Mouse (Mus musculus) midbrain, embryonic 16.5 days (tissue): ENCODE data around the gene Slc24a4. TPM values are rescaled to one million over a fixed set of nuclear protein-coding genes. Genes with fewer than 3 reads are reported as not detected.

Experiments
- ATAC-seq: fragments of 200-750 bp; cut with Nextera tagmentation; 2 replicates; pipeline ENCODE4 v1.8.0; 2017; ENCODE audit warnings: moderate TSS enrichment
- H3K27ac ChIP-seq: fragments of 300-500 bp; sonication (generic); 2 replicates; pipeline ENCODE4 v1.5.1; 2014; ENCODE audit warnings: mild to moderate bottlenecking, low read length, mixed read lengths
- H3K27me3 ChIP-seq: fragments of 300-500 bp; sonication (generic); 2 replicates; pipeline ENCODE4 v1.6.1; 2014; ENCODE audit warnings: low read depth, low read length, mixed read lengths; ENCODE audit not compliant: control insufficient read depth, insufficient read depth
- H3K36me3 ChIP-seq: fragments of 300-500 bp; sonication (generic); 2 replicates; pipeline ENCODE4 v1.6.1; 2014; ENCODE audit warnings: mild to moderate bottlenecking, low read length, moderate library complexity, mixed read lengths; ENCODE audit not compliant: control insufficient read depth, insufficient read depth
- H3K4me1 ChIP-seq: fragments of 300-500 bp; sonication (generic); 2 replicates; pipeline ENCODE4 v1.6.1; 2014; ENCODE audit warnings: mild to moderate bottlenecking, low read length, mixed read lengths; ENCODE audit not compliant: control insufficient read depth, insufficient read depth
- H3K4me2 ChIP-seq: fragments of 300-500 bp; sonication (generic); 2 replicates; pipeline ENCODE4 v1.6.1; 2014; ENCODE audit warnings: mild to moderate bottlenecking, low read length, mixed read lengths
- H3K4me3 ChIP-seq: fragments of 300-500 bp; sonication (generic); 2 replicates; pipeline ENCODE4 v1.5.1; 2014; ENCODE audit warnings: low read depth, mild to moderate bottlenecking, low read length, moderate library complexity, mixed read lengths
- H3K9ac ChIP-seq: fragments of 300-500 bp; sonication (generic); 2 replicates; pipeline ENCODE4 v1.6.1; 2014; ENCODE audit warnings: low read depth, low read length, mixed read lengths
- H3K9me3 ChIP-seq: fragments of 300-500 bp; sonication (generic); replicated peaks from 2 replicates; pipeline ENCODE4 v1.6.1; 2014; ENCODE audit warnings: mild to moderate bottlenecking, low read length, mixed read lengths; ENCODE audit not compliant: control insufficient read depth, poor library complexity, severe bottlenecking
- WGBS: fragments of 180-500 bp; shearing (Covaris S2); extraction: QIAGEN DNeasy Blood & Tissue Kit; methylation state at CpG from one replicate; pipeline ENCODE4 v1.1.7; 2014; 5-methylcytosine and 5-hydroxymethylcytosine counted together
- polyA plus RNA-seq: library from polyadenylated mRNA; unstranded; fragments of >200 nt; fragmentation: Nextera tagmentation; extraction: Ambion mirVana; gene quantifications from 2 replicates; pipeline ENCODE4 v1.2.1, GENCODE M21; 2015

Slc24a4 gene
- polyA plus RNA-seq, 1 experiment from 2014 or later = 1.7 TPM

- Histone ChIP-seq H3K27me3 (peaks cover 4% of the 10 kb centered on the region; the same call in 1 of the 2 replicates), H3K4me3 (peak within 1 kb of the TSS; percentile 59), H3K36me3 (no peaks in the 10 kb centered on the region), H3K9ac (peak within 1 kb of the TSS; percentile 70), H3K27ac (peak within 1 kb of the TSS; percentile 41; the same call in 1 of the 2 replicates), H3K4me2 (peak within 1 kb of the TSS; percentile 97), H3K4me1 (peaks cover 12% of the 10 kb centered on the region), H3K9me3 (no peaks in the 10 kb centered on the region)
- 1% methylated on average over 55 of the region's 75 CpGs for WGBS
- peak; percentile 61 for ATAC-seq
Observed at GRCm38 (mm10) chr12:102282763-102283482, 154.4 kb downstream of the Slc24a4 start, which contains the start of gene Rin3. Gene Rin3, plus strand, starts transcription at chr12:102283048.

GRCm38 (mm10) chr12:102283483-102284266 is 155.1 kb downstream of the Slc24a4 start:
- H3K9me3 ChIP-seq = no peaks in the 10 kb centered on the region
- H3K27me3 ChIP-seq = peaks cover 4% of the 10 kb centered on the region; the same call in 1 of the 2 replicates
- peak overlapping the region; percentile 70 for H3K9ac ChIP-seq
- WGBS = 9% methylated on average over 23 of the region's 24 CpGs
- H3K4me1 ChIP-seq = peaks cover 12% of the 10 kb centered on the region
- peak overlapping the region; percentile 59 for H3K4me3 ChIP-seq
- ATAC-seq = peak; percentile 67; the same call in 1 of the 2 replicates
- H3K36me3 ChIP-seq = no peaks in the 10 kb centered on the region
- peak overlapping the region; percentile 2; the same call in 1 of the 2 replicates for H3K27ac ChIP-seq
- H3K4me2 ChIP-seq = peak overlapping the region; percentile 97

DNA sequence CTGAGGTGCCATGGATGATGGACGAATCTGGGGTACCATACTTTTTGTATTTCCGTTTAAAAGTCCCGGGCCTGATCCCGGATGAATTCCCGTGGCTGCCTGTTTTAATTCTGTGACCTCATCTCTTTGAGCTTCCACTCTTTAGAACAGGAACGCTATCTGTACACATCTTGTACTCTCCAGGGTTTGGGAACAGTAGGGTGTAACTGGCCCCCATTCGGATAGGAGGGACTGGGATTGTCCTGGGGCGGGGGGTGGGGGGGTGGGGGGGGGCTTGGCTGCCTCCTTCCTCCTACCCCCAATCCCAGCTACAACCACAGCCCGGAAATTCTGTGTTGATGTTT is 155.7 kb downstream of the Slc24a4 start:
- 33% methylated on average over 9 of the region's 9 CpGs for WGBS
- H3K27ac ChIP-seq = no peak overlapping the region

GRCm38 (mm10) chr12:102284618-102285159 is 156.2 kb downstream of the Slc24a4 start:
- Histone ChIP-seq H3K27me3 (peaks cover 4% of the 10 kb centered on the region; the same call in 1 of the 2 replicates), H3K9me3 (no peaks in the 10 kb centered on the region), H3K4me1 (peaks cover 12% of the 10 kb centered on the region), H3K4me2 (no peak overlapping the region), H3K4me3 (no peak overlapping the region), H3K9ac (no peak overlapping the region), H3K36me3 (no peaks in the 10 kb centered on the region), H3K27ac (no peak overlapping the region)
- ATAC-seq = no peak
- 51% methylated on average over 3 of the region's 3 CpGs for WGBS

More for the DNA sequence above, 155.7 kb downstream of the Slc24a4 start:
- Histone ChIP-seq H3K4me3 (peak overlapping the region; percentile 59; the same call in 1 of the 2 replicates), H3K27me3 (peaks cover 4% of the 10 kb centered on the region; the same call in 1 of the 2 replicates), H3K9me3 (no peaks in the 10 kb centered on the region), H3K4me1 (peaks cover 12% of the 10 kb centered on the region), H3K36me3 (no peaks in the 10 kb centered on the region), H3K4me2 (peak overlapping the region; percentile 97; the same call in 1 of the 2 replicates), H3K9ac (no peak overlapping the region)
- ATAC-seq = no peak

DNA sequence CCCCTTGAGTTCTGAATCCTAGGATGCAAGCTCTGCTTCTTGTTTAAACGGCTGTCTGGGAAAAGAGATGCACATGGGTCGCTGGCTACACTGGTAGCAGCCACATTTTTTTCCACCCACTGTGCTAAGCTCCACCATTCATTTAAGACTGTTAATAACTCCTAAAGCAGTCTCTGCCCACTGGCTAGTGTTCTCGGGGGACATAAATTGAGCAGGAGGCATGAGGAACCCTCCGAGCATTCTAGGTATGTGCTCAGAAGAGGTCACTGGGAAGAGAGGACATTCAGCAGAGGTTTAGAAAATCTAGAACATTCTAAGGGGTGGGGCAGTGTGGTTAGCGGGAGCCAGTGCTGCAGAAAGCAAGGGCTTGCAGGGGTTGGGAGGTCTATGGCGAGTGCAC is 156.8 kb downstream of the Slc24a4 start:
- peaks cover 12% of the 10 kb centered on the region for H3K4me1 ChIP-seq
- no peaks in the 10 kb centered on the region for H3K36me3 ChIP-seq
- peaks cover 4% of the 10 kb centered on the region; the same call in 1 of the 2 replicates for H3K27me3 ChIP-seq
- no peak overlapping the region for H3K9ac ChIP-seq
- no peak for ATAC-seq
- no peak overlapping the region for H3K4me3 ChIP-seq
- H3K9me3 ChIP-seq = no peaks in the 10 kb centered on the region
- WGBS = 69% methylated on average over 6 of the region's 6 CpGs
- no peak overlapping the region for H3K4me2 ChIP-seq
- H3K27ac ChIP-seq = no peak overlapping the region

DNA sequence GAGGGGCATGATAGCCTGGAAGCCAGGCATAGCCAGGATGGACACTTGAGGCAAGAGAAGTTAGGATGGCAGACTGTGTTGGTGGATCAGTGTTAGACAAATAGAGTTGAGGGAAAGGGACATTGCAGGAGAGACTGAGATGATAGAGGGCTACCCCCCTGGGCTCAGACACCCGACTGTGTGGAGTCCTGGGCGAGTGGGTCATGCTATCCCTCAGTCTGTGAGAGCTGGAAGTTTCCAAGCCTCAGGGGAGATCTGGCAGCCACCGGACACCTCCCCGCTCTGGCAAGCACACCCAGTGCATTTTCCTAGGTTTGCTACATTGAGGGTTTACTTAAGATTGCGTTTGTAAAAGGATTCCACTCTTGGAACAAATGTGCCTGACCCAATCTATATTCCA is 157.2 kb downstream of the Slc24a4 start:
- WGBS = 85% methylated on average over 5 of the region's 5 CpGs
- no peak for ATAC-seq
- H3K9ac ChIP-seq = no peak overlapping the region
- H3K27ac ChIP-seq = no peak overlapping the region
- peaks cover 12% of the 10 kb centered on the region for H3K4me1 ChIP-seq
- H3K9me3 ChIP-seq = no peaks in the 10 kb centered on the region
- no peak overlapping the region for H3K4me2 ChIP-seq
- H3K4me3 ChIP-seq = no peak overlapping the region
- H3K36me3 ChIP-seq = no peaks in the 10 kb centered on the region
- H3K27me3 ChIP-seq = peaks cover 4% of the 10 kb centered on the region; the same call in 1 of the 2 replicates

DNA sequence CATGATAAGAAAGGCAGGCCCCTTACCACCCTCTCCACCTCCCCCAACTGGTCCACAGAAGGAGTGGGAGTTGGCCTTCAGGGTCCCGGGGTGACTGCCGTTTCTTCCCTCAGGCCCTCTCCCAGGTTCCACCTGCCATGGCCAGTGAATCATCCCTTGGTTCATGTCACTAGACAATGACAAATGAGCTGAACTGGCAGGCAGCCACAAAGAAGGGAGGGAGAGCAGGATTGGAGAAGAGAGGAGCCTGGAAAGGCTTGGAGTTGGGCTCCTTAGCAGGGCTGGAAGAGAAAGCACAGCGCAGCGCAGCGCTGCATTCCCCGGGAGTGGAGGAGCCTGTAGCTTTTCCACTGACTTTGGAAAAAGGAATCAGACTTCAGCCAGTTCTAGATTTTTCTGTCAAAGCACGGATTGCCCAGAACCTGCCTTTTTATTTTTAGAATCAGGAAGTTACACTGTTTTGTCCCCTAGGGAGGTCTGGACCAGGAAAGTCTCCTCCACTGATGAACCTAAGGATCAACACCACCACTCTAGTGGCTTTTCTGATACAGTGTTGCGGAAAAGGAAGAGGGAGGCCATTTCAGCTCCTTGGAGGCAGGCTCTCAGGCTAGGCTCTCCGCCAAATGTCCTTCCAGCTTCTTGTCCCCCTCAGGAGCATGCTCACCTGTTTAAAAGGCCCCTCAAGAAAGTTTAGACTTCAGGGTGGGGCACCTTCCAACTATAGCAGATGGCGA is 158.3 kb downstream of the Slc24a4 start:
- WGBS = 77% methylated on average over 10 of the region's 10 CpGs
- Histone ChIP-seq H3K4me1 (peaks cover 12% of the 10 kb centered on the region), H3K27ac (no peak overlapping the region), H3K27me3 (peaks cover 4% of the 10 kb centered on the region; the same call in 1 of the 2 replicates), H3K4me3 (no peak overlapping the region), H3K4me2 (no peak overlapping the region), H3K9ac (no peak overlapping the region), H3K36me3 (no peaks in the 10 kb centered on the region), H3K9me3 (no peaks in the 10 kb centered on the region)
- ATAC-seq = no peak

DNA sequence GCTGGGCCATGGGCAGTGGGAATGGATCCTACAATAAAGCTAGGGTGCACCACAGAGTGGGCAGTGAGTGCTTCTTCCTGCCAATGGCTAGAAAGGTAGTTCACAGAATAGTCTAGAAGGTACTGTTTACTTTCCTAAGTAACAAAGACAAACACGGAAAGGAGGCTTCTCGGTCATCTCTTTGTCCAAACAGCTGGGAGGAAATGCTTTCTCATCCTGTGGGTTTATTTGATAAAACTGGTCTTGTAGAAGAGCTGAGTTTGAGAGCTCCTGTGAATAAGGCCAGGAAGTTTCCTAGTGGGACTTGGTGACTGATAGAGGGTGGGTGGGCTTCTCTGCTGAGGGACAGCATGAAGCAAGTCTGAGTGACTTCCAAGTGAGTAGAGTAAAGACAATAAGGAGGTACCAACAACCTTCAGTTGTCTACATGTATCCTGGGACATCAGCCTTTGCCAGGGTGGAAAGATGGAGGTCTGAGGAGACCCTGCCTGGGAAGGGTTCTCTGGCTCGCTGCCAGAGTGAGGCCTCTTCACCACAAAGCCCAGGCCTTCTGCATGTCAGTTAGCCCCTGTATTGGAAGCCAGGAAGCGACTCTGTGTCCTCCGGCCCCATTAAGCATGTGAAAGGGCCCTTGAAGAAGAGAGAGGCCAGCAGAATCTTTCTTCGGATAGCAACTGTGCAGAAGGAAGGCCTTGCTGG is 159.5 kb downstream of the Slc24a4 start:
- ATAC-seq = no peak
- Histone ChIP-seq H3K36me3 (no peaks in the 10 kb centered on the region), H3K4me3 (no peak overlapping the region), H3K9me3 (no peaks in the 10 kb centered on the region), H3K27me3 (peaks cover 4% of the 10 kb centered on the region; the same call in 1 of the 2 replicates), H3K4me2 (no peak overlapping the region), H3K4me1 (peaks cover 9% of the 10 kb centered on the region), H3K27ac (no peak overlapping the region), H3K9ac (no peak overlapping the region)
- WGBS = 69% methylated on average over 6 of the region's 6 CpGs
